Mouse (Mus musculus) bone marrow, adult 2 months (tissue): ENCODE measurements around the gene Slfn2. TPM values are rescaled to one million over a fixed set of nuclear protein-coding genes. Genes with fewer than 3 reads are reported as not detected.

ENCODE experiments used
- H3K27ac ChIP-seq: fragments of 200-500 bp; 2 replicates; pipeline ENCODE4 v1.5.1; 2012; ENCODE audit warnings: low read depth, mild to moderate bottlenecking, control low read depth, inconsistent platforms, low read length; ENCODE audit not compliant: control insufficient read depth, poor library complexity, insufficient read depth
- H3K4me1 ChIP-seq: fragments of 200-500 bp; 2 replicates; pipeline ENCODE4 v1.6.1; 2011; ENCODE audit warnings: low read length; ENCODE audit not compliant: control insufficient read depth, insufficient read depth
- H3K4me3 ChIP-seq: fragments of 200-500 bp; replicated peaks from 2 replicates; pipeline ENCODE3; 2011; ENCODE audit warnings: mild to moderate bottlenecking, low read depth, low read length, control low read depth; ENCODE audit not compliant: control insufficient read depth
- CTCF ChIP-seq: fragments of 200-500 bp; IDR thresholded peaks from 2 replicates; pipeline ENCODE4 v1.5.1; 2011; ENCODE audit warnings: low read length, control low read depth; ENCODE audit not compliant: control insufficient read depth, insufficient read depth
- POLR2A ChIP-seq: fragments of 200-500 bp; IDR thresholded peaks from 2 replicates; pipeline ENCODE4 v1.6.1; 2011; ENCODE audit warnings: low read depth, mild to moderate bottlenecking, control low read depth, low read length, borderline replicate concordance; ENCODE audit not compliant: control insufficient read depth
- WGBS: fragments of 180-500 bp; shearing (Covaris S2); methylation state at CpG from one replicate; pipeline ENCODE4 v1.1.7; 2018; 5-methylcytosine and 5-hydroxymethylcytosine counted together
- polyA plus RNA-seq: library from polyadenylated mRNA; stranded (reverse); fragments of >200 nt; gene quantifications from 2 replicates; pipeline ENCODE4 v1.2.4, GENCODE M21; 2011; ENCODE audit warnings: low replicate concordance; ENCODE audit not compliant: missing spikeins, insufficient read depth, insufficient read length

Gene Slfn2
- polyA plus RNA-seq, 1 experiment, result 262 TPM

- no peak overlapping the region for H3K4me3 ChIP-seq
- no peaks in the 10 kb centered on the region; the same call in 1 of the 2 replicates for H3K4me1 ChIP-seq
- TF ChIP-seq CTCF (no peak), POLR2A (no peak)
- no peak overlapping the region for H3K27ac ChIP-seq
Measured at GRCm38 (mm10) chr11:83041000-83041399, 23.9 kb upstream of the Slfn2 start.

GRCm38 (mm10) chr11:83043891-83044290 is 21.0 kb upstream of the Slfn2 start:
- H3K4me3 ChIP-seq, result no peak overlapping the region
- 76% methylated on average over 4 of the region's 4 CpGs for WGBS
- H3K27ac ChIP-seq, result no peak overlapping the region
- no peak for TF ChIP-seq CTCF
- no peak for TF ChIP-seq POLR2A
- no peaks in the 10 kb centered on the region; the same call in 1 of the 2 replicates for H3K4me1 ChIP-seq

GRCm38 (mm10) chr11:83045642-83046041 is 19.3 kb upstream of the Slfn2 start:
- WGBS, result 39% methylated on average over 3 of the region's 3 CpGs
- H3K4me1 ChIP-seq, result no peaks in the 10 kb centered on the region
- no peak overlapping the region for H3K27ac ChIP-seq
- no peak overlapping the region for H3K4me3 ChIP-seq
- TF ChIP-seq CTCF (no peak), POLR2A (no peak)

GRCm38 (mm10) chr11:83057863-83058262 is 7.0 kb upstream of the Slfn2 start:
- Histone ChIP-seq H3K4me1 (peaks cover 2% of the 10 kb centered on the region), H3K4me3 (no peak overlapping the region), H3K27ac (no peak overlapping the region)
- TF ChIP-seq POLR2A (no peak), CTCF (peak; percentile 87)
- 0% methylated on average over 5 of the region's 5 CpGs for WGBS

- H3K27ac ChIP-seq, result 0 out of 2 replicates have a peak overlapping the region, but pooled peaks have one; percentile 1
Measured at GRCm38 (mm10) chr11:83060412-83061020, 4.4 kb upstream of the Slfn2 start.

GRCm38 (mm10) chr11:83061806-83062205 is 3.1 kb upstream of the Slfn2 start:
- no peak for TF ChIP-seq CTCF
- no peak for TF ChIP-seq POLR2A
- H3K4me3 ChIP-seq, result no peak overlapping the region
- no peak overlapping the region for H3K27ac ChIP-seq
- peaks cover 2% of the 10 kb centered on the region for H3K4me1 ChIP-seq
- 76% methylated on average over 7 of the region's 7 CpGs for WGBS

More at GRCm38 (mm10) chr11:83060412-83061020, 4.4 kb upstream of the Slfn2 start:
- WGBS, result 77% methylated on average over 5 of the region's 5 CpGs
- H3K4me3 ChIP-seq, result no peak overlapping the region
- TF ChIP-seq POLR2A (no peak), CTCF (no peak)
- H3K4me1 ChIP-seq, result peaks cover 2% of the 10 kb centered on the region

GRCm38 (mm10) chr11:83063126-83063525 is 1.8 kb upstream of the Slfn2 start:
- Histone ChIP-seq H3K4me1 (peaks cover 2% of the 10 kb centered on the region), H3K4me3 (peak overlapping the region; percentile 42), H3K27ac (peak overlapping the region; percentile 79)
- TF ChIP-seq POLR2A (no peak), CTCF (no peak)
- 28% methylated on average over 4 of the region's 4 CpGs for WGBS

- peaks cover 3% of the 10 kb centered on the region for H3K4me1 ChIP-seq
- peak overlapping the region; percentile 42 for H3K4me3 ChIP-seq
- peak overlapping the region; percentile 79 for H3K27ac ChIP-seq
- whole genome bisulfite sequencing, result 24% methylated on average over 3 of the region's 3 CpGs
- no peak for TF ChIP-seq POLR2A
- no peak for TF ChIP-seq CTCF
Measured at GRCm38 (mm10) chr11:83063941-83064349, 967 bp upstream of the Slfn2 start.
